Mouse (Mus musculus): Measurements from ENCODE around the gene Dgkq. TPM values are rescaled to one million over a fixed set of nuclear protein-coding genes. Genes with fewer than 3 reads are reported as not detected.

The Dgkq gene
- polyA plus RNA-seq (2014; fragmentation: Illumina TruSeq; extraction: RNeasy Lipid Tissue Mini Kit (QIAGEN cat#74804); ENCODE audit: low read depth, low replicate concordance), result 9.8 TPM

GRCm38 (mm10) chr5:108668977-108669936 lies at the start of gene Dgkq:
Gene Dgkq (minus strand): TSS chr5:108669672.

DNA sequence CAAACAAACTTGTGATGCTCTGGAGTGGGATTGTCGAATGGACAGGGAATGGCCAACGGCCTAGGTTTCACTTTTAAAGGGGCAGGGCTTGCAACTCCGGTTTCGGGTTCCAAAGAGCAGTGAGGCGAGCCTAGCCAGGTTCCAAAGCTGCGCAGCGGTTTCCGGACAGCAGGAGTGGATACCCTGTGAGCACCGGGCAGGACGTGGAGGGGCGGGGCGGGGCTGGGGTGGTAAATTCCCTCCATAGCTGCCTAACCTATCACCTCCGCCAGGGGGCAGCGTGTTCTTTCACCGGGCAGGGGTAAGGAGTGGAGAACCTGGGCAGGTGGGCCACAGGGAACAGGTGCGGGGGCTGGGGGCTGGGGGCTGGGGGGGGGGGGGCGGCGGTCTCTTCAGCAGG lies 22.8 kb upstream of the Dgkq start, which contains the start of gene Fgfrl1:
Gene Fgfrl1, plus strand, starts transcription at position 112 of the 400 bp plus-strand sequence.

GRCm38 (mm10) chr5:108675251-108675816 lies 5.9 kb upstream of the Dgkq start, which contains the start of gene Slc26a1:
Gene Slc26a1 (minus strand): TSS chr5:108675569.

DNA sequence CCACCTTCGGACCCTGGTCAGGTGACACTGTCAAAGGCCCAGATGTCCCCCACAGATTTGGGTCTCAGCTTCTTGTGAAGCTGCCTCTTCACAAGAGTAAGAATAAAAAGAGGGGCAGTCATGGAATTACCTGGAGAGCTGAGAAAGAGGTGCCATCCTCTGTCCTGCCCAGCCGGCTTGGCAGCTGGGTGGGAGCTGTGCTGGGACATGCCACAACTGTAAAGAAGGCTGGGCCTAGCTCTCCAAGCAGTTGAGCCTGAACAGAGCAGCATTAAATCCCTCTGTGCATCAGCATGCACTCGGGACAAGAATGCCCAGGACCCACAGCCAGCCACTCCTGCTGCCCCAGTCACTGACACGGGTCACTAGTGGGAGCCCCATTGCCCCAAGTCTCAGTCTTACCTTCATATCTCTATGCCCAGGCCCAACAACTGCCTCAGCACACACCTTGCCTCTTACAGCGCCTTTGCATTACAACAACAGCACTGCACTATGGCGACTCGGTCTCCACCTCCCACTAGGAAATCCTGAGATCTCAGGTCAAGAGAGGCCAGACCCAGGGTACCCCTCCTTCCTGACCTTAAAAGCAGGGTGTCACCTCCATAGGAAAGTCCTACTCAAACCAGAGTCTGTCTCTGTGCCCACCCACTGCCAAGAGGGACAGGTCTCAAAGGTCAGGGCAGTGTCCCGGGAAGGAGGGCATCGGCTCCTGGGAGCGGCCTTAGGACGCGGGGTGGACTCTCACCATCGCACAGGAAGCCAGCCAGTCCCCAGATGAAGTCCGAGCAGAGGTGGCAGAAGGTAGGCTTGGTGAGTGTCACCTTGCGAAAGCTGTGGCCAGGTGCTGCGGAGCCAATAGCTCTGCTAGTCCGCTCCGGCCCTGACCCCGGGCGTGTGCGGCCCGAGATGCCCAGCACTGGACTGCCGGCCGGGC lies 9.5 kb downstream of the Dgkq start, which contains the start of gene Idua:
Gene Idua, plus strand, starts transcription at position 634 of the 934 bp plus-strand sequence.

GRCm38 (mm10) chr5:108629634-108630483 lies 39.6 kb downstream of the Dgkq start, which contains the start of the genes Gak and Tmem175:
Gene Gak (minus strand): TSS chr5:108629755.
Gene Tmem175 (plus strand): TSS chr5:108629770.

Other genes starting within 250 kb of the Dgkq start
- 147 TPM for gene Atp5k, start 235.2 kb downstream of the Dgkq start, polyA plus RNA-seq (2014; fragmentation: Illumina TruSeq; extraction: RNeasy Lipid Tissue Mini Kit (QIAGEN cat#74804); ENCODE audit: low read depth, low replicate concordance)
- 0.73 TPM for gene Mfsd7a, start 220.8 kb downstream of the Dgkq start, polyA plus RNA-seq (2014; fragmentation: Illumina TruSeq; extraction: RNeasy Lipid Tissue Mini Kit (QIAGEN cat#74804); ENCODE audit: low read depth, low replicate concordance)
- 19.9 TPM for gene Pcgf3, start 208.4 kb downstream of the Dgkq start, polyA plus RNA-seq (2014; fragmentation: Illumina TruSeq; extraction: RNeasy Lipid Tissue Mini Kit (QIAGEN cat#74804); ENCODE audit: low read depth, low replicate concordance)
- not detected for gene Cplx1, start 119.6 kb downstream of the Dgkq start, polyA plus RNA-seq (2014; fragmentation: Illumina TruSeq; extraction: RNeasy Lipid Tissue Mini Kit (QIAGEN cat#74804); ENCODE audit: low read depth, low replicate concordance)
- gene Gak, start 39.9 kb downstream of the Dgkq start, polyA plus RNA-seq (2014; fragmentation: Illumina TruSeq; extraction: RNeasy Lipid Tissue Mini Kit (QIAGEN cat#74804); ENCODE audit: low read depth, low replicate concordance), result 55.0 TPM
- 24.1 TPM for gene Tmem175, start 39.9 kb downstream of the Dgkq start, polyA plus RNA-seq (2014; fragmentation: Illumina TruSeq; extraction: RNeasy Lipid Tissue Mini Kit (QIAGEN cat#74804); ENCODE audit: low read depth, low replicate concordance)
- 5.1 TPM for gene Idua, start 9.3 kb downstream of the Dgkq start, polyA plus RNA-seq (2014; fragmentation: Illumina TruSeq; extraction: RNeasy Lipid Tissue Mini Kit (QIAGEN cat#74804); ENCODE audit: low read depth, low replicate concordance)
- gene Slc26a1, start 5.9 kb upstream of the Dgkq start, polyA plus RNA-seq (2014; fragmentation: Illumina TruSeq; extraction: RNeasy Lipid Tissue Mini Kit (QIAGEN cat#74804); ENCODE audit: low read depth, low replicate concordance), result 13.5 TPM
- gene Fgfrl1, start 22.7 kb upstream of the Dgkq start, polyA plus RNA-seq (2014; fragmentation: Illumina TruSeq; extraction: RNeasy Lipid Tissue Mini Kit (QIAGEN cat#74804); ENCODE audit: low read depth, low replicate concordance), result 4.3 TPM
- gene Rnf212, start 105.3 kb upstream of the Dgkq start, polyA plus RNA-seq (2014; fragmentation: Illumina TruSeq; extraction: RNeasy Lipid Tissue Mini Kit (QIAGEN cat#74804); ENCODE audit: low read depth, low replicate concordance), result not detected
- not detected for gene Tmed11, start 125.7 kb upstream of the Dgkq start, polyA plus RNA-seq (2014; fragmentation: Illumina TruSeq; extraction: RNeasy Lipid Tissue Mini Kit (QIAGEN cat#74804); ENCODE audit: low read depth, low replicate concordance)
- not detected for gene Vmn2r8, start 139.2 kb upstream of the Dgkq start, polyA plus RNA-seq (2014; fragmentation: Illumina TruSeq; extraction: RNeasy Lipid Tissue Mini Kit (QIAGEN cat#74804); ENCODE audit: low read depth, low replicate concordance)
- gene Vmn2r9, start 182.9 kb upstream of the Dgkq start, polyA plus RNA-seq (2014; fragmentation: Illumina TruSeq; extraction: RNeasy Lipid Tissue Mini Kit (QIAGEN cat#74804); ENCODE audit: low read depth, low replicate concordance), result not detected

Measured in kidney, adult 10 weeks (tissue).